Mouse (Mus musculus): ENCODE results near the gene Pfdn6. TPM values are rescaled to one million over a fixed set of nuclear protein-coding genes. Genes with fewer than 3 reads are reported as not detected.
A peak's percentile ranks its signal among the peaks of the same experiment; 100 is the strongest.
"Not testable (repeated sequence)": the region's sequence is repeated elsewhere in the genome, so short reads cannot be mapped to it uniquely, and the experiment has no call there.

Gene Pfdn6
- total RNA-seq (2015; ENCODE audit: low replicate concordance) = 15.9 and 38.0 TPM in 2 replicates
- 22.9 TPM in 2 replicates for total RNA-seq (2017; ENCODE audit: low replicate concordance)

DNA sequence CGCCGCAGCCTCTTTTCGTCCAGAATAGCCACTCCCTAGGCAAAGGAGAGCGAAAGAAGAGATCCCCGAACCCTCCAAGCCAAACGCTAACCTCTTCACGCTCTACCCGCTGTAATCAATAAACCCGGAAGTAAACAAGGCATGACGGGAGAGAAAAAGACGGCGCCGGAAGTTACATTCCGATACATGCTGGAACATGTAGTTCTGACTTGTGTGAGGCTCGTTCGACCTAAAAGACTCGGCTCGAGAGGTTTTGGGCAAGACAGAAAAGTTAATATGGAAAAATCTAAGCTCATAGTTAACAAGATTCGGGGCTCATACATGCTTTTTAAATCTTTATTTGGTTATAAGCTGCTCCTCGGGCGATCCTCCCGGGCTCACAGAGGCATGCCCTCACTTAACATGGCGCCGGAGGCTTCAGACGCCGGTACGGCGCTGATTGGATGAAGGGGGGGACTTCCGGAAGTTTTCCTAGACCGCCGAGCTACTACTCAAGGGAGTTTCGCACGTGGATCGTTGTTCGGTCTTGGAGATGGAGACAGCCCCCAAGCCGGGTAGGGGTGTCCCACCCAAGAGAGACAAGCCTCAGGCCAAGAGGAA lies at the start of gene Pfdn6, which contains the start of gene Wdr46:
Gene Pfdn6, minus strand, starts transcription at position 138 of the 600 bp plus-strand sequence.
Gene Wdr46, plus strand, starts transcription at position 455 of the 600 bp plus-strand sequence.
- peak; percentile 95 for ATAC-seq (replicated peaks; ENCODE audit: low FRiP score, poor library complexity, severe bottlenecking)

DNA sequence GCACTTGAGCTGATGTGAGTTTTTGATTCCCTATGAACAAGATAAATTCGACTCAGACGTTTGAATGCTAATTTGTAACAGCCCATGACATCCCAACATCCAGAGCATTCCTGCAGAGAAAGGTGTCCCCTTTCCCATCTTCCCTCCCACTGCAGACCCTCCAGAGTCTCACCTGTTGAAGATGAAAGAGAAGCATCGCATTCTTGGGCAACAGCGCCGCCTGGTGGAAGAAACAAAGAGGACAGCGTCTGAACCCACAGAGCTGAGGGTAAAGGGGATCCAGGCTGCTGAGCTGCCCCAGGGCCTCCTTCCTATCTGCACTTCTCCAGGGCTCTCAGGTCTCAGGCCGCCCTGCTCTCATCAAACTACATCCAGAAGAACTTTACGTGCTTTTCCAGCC lies 42.0 kb upstream of the Pfdn6 start:
- ATAC-seq (replicated peaks; ENCODE audit: low FRiP score, poor library complexity, severe bottlenecking) = not testable (repeated sequence)

DNA sequence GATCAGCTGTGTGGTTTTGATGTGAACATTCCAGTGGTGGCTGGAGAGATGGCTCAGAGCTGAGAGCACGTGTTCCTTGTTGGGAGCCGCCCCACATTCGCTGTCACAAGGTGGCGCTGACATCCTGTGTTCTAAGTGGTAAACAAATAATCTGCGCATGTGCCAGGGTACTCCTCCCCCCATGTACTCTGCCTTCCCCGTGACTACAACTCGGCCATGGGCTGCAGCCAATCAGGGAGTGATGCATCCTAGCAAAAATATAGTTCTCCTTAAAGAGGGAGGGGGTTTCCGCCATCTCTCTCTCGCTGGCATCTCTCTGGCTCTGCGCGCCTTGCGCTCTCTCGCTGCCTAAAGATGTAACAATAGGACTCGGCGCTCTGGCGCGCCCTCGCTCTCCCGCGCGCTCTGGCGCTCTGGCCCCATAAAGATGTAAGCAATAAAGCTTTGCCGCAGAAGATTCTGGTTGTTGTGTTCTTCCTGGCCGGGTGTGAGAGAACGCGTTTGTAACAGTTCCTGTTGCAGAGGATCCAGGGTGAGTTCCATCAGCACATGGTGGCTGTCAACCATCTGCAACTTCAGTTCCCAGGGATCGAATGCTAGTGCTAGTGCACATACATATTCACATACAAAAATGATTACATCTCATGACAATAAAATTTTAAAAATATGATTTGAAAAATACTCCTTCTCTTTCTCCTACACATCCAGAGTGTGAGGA lies 41.2 kb upstream of the Pfdn6 start:
- ATAC-seq (replicated peaks; ENCODE audit: low FRiP score, poor library complexity, severe bottlenecking) = peak; percentile 84

DNA sequence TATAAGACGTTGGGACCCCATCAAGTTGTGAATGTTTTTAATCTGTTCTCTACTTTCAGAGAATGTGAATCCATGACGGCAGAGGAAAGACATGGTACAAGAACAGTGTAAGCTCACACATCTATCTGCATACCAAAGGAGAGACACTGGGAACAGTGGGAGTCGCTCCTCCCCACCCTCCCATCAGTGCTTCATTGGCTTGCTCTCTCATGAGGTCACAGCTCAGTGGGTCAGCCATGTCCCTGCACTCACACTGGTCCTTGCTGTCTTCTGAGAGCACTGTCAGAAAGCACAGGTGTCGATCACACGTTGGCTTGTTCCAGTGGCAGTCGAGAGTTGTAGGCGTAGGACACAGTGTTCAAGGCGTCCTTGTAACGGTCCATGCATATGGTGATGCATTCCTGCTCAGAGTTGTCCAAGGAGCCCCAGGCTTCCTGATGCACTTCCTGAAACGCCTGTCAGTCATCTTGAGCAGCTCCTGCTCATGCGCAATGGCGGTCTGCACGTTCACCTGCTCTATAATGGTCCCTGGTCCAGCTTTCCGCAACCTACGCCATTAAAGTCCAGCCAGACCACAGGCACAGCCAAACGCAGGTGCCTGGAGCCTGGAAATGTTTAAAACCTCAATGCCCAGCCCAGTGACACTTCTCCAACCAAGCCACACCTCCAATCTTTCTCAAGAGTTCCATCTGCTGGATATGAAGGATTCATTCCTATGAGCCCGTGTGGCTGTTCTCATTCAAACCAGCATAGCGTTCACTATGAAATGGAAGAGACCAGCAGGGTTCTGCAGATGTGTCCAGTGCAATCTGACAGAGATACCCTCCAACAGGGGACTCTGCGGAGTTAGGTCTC lies 40.3 kb upstream of the Pfdn6 start:
- no peak for ATAC-seq (replicated peaks; ENCODE audit: low FRiP score, poor library complexity, severe bottlenecking)

DNA sequence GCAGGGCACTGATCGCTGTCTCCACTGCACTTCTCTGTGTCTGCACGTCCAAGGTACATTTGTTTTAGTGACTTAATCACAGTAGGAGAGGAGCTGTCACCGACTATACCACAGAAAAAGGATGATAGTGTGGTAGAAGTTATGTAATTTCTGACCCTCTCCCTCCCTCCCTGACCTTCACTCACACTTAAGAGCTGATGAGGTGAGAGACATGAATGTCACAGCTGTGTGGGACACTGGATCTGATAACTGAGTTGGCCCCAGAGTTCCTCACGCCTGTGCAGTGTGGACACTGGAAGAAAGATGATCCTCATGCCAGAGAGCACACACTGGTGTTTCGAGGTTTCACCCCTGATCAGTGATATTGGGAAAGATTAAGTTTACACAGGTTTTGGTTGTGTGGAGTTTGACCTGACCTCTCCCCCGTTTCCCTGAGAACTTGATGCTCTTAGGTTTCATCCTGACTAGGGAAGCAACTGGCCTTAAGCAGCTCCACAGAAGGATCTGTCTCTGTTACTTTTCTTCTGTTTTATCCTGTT lies 39.4 kb upstream of the Pfdn6 start:
- no peak for ATAC-seq (replicated peaks; ENCODE audit: low FRiP score, poor library complexity, severe bottlenecking)

DNA sequence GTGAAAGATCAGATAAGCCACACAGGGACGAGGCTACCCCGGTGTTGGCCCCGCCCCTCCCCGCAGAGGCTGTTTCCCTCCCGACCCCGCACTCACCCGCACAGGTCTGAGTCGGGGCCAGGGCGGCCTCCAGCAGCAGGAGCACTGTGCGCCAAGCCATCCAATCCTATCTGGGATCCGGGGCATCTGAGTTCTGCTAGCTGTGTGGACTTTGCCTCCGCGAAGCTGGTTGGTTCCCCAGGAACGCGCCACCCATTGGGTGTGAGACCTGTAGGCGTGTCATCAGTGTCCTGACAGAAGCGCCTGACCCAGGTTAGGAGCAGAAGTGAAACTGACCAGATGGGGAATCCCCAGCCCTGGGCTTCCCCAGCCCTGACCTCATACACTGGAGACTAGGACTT lies 38.5 kb upstream of the Pfdn6 start:
- peak; percentile 75 for ATAC-seq (replicated peaks; ENCODE audit: low FRiP score, poor library complexity, severe bottlenecking)

DNA sequence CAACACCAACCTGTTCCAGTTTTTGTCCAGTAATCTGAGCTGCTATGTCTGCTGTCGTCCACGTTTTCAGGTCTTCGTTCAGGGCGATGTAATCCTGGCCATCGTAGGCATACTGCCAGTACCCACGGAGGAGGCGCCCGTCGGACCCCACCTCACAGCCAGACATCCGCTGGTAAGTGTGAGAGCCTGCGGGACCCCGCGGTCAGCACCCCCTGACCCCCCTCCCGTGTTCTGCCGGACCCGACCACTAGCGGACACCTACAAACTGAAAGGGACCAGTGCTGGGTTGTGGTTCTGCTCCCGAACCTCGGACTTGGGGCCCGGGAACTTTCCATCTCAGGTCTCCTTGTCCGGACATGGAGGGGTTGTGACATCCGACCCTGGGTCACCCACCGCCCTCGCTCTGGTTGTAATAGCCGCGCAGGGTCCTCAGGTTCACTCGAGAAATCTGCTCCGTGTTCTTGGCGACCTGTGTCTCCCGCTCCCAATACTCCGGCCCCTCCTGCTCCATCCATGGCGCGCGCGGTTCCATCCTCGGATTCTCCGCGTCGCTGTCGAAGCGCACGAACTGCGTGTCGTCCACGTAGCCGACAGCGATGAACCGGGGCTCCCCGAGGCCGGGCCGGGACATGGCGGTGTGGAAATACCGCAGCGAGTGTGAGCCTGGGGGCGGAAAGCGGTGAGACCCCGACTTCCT lies 37.9 kb upstream of the Pfdn6 start:
- no peak for ATAC-seq (replicated peaks; ENCODE audit: low FRiP score, poor library complexity, severe bottlenecking)

DNA sequence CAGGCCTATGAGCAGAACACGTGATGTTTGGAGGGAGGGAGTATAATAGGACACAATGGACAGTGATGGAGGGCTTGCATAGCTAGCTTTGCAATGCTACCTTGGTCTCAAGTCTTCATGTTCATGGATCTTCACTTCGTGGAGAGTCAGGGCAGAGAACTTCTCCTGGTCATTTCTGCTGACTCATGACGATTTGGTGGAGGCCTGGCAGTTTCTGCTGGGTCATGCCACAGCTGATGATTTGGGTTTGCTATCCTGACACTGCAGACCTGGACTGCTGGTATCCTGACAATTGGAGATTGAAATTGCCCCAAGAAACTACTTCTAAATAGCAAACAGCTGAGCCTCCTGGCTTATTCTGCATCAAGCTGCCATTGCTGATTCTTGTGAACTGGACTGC lies 33.4 kb upstream of the Pfdn6 start:
- peak; percentile 70 for ATAC-seq (replicated peaks; ENCODE audit: low FRiP score, poor library complexity, severe bottlenecking)

DNA sequence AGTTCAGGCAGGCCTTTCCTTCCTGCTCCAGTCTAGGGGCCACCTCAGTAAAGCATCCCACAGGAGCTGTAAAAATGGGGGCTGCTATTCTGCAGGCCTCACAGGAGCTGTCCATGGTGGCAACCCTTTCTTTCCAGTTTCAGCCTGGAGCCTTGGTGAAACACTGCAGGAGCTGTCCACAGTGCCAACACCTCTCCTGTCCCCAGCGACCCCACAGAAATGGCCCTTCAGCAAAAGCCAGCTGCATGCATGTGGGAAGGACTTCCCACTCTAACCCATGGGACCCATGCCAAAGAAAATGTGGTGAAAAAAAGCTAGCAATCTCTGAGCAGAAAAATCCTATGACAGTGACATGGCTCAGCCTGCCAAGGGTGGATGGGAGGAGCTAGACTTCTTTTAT lies 32.5 kb upstream of the Pfdn6 start:
- ATAC-seq (replicated peaks; ENCODE audit: low FRiP score, poor library complexity, severe bottlenecking) = no peak

DNA sequence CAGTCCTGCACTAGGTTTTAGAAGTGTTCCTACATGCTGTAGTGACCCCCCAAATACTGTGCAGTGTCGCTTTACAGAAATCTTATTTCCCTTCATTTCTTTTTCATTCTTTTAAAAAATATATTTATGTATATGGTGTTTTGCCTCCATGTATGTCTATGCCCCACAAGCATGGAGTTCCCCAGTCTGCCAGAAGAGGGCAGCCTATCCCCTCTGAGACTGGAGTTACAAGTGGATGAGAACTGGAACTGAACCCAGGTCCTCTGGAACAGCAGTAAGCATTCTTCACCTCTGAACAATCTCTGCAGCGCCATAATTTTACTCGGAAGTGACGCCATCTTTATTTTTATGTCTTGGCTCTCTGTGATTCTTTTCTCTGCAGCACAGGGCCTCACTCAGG lies 29.3 kb upstream of the Pfdn6 start:
- no peak for ATAC-seq (replicated peaks; ENCODE audit: low FRiP score, poor library complexity, severe bottlenecking)

DNA sequence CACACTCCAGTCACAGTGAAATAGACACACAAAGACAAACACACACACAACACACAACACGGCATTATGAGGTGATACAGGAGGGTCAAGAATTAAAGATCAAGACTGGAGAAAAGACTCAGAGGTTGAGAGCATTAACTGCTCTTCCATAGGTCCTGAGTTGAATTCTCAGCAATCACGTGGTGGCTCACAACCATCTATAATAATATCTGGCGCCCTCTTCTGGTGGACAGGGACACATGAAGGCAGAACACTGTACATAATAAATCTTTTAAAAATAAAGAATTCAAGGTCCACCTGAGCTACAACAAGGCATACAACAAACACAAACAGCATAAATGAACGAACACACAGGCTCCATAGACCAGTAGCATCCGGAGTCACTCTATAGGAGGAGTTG lies 28.8 kb upstream of the Pfdn6 start:
- ATAC-seq (replicated peaks; ENCODE audit: low FRiP score, poor library complexity, severe bottlenecking) = peak; percentile 17

DNA sequence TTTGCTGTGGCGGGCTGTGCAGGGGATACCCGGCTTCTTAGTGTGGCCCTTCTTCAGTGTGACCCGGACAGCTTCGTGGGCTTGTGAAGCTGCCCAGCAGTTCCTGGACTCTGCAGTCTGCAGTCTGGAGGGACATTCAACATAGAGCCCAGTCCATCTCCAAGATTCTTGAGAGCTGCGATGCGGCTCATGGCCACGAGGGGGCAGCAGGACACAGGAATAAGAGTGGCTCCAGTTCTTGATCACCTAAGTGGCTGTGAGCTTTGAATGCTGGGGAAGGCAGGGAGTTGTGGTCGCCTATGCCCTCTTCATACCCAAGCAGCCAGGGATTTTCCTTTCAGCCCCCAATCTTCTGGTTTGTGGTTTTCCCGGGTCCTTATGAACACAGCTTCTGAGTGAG lies 28.3 kb upstream of the Pfdn6 start:
- ATAC-seq (replicated peaks; ENCODE audit: low FRiP score, poor library complexity, severe bottlenecking) = peak; percentile 88

DNA sequence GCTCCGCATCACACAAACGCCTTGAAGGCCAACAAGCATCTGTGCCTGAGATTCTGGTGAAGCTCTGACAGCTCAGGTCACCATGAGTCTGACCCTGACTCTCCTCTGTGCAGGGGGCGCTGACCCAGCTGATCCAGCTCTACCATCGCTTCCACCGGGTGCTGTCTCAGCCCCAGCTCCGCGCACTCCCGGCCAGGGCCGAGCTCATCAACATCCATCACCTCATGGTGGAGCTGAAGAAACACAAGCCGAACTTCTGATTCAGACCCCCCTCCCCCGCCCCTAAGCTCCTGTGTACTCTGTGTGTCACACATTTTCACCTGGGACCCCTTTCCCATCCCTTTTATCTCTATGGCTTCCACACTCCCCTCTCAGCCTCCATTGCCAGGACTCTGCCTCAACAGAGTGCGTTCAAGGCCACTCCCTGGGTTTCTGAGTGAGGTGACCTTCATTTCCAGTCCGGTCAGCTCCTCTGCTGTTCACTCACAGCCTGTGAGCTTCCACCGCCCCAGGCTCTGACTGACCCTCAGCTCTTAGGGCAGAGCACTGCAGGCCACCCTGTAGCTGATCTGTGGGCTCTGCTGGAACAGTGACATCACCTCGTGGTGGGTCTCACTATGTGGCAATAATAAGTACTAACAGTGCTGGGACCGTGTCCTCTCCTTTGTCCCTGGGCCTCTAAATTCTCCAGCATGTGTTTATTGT lies 25.9 kb upstream of the Pfdn6 start:
- ATAC-seq (replicated peaks; ENCODE audit: low FRiP score, poor library complexity, severe bottlenecking) = no peak

DNA sequence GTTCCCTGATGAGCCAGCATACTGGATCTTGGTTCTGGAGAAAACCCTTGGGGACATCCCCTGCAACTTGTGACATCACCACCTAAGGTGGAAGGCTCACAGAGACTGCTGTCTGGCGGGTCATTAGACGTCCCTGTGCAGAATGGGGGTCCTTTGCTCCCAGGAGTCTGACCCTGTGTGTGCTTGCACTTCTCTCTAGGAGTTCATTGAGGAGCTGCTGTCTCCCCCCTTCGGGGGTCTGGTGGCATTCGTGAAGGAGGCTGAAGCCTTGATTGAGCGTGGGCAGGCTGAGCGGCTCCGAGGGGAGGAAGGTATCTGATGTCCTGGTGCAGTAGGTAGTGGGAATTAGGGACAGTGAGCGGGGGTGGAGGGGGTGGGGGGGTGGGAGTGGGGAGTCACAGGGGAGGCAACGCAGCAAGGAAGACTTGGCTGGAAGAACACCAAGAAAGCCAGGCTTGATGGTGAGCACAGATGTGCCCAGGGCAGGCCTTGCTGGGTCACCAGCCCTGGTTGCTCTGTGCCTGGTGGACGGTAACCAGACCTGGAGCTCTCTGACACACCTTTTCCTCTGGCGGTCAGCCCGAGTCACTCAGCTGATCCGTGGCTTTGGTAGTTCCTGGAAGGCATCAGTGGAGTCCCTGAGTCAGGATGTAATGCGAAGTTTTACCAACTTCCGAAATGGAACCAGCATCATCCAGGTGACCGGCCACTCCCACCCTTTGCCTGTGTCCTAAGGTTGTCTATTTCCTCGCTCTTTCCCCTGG lies 25.1 kb upstream of the Pfdn6 start:
- no peak for ATAC-seq (replicated peaks; ENCODE audit: low FRiP score, poor library complexity, severe bottlenecking)

DNA sequence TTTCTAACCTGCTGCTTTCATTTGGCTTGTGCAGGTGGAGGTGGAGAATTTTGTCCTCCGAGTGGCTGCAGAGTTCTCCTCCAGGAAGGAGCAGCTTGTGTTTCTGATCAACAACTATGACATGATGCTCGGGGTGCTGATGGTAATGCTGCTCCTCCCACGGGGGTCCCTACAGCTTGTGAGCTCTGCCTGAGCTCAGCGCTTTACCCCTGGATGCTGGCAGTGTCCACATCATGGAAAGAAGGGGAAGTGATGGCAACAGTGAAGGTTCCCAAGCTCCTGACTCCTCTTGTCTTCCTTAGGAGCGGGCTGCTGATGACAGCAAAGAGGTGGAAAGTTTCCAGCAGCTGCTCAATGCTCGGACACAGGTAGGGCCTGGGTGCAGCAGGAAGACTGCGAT lies 22.7 kb upstream of the Pfdn6 start:
- ATAC-seq (replicated peaks; ENCODE audit: low FRiP score, poor library complexity, severe bottlenecking) = no peak

DNA sequence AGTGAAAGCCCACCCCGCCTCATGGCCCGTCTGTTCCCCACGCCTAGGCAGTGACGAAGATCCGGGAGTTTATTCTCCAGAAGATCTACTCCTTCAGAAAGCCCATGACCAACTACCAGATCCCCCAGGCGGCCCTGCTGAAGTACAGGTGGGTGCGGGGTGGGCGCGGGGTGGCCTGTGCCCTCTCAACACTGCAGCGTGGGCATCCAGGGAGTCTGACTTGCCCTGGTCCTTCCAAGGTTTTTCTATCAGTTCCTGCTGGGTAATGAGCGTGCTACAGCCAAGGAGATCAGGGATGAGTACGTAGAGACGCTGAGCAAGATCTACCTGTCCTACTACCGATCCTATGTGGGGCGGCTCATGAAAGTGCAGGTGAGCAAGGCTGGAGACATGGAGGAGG lies 19.8 kb upstream of the Pfdn6 start:
- no peak for ATAC-seq (replicated peaks; ENCODE audit: low FRiP score, poor library complexity, severe bottlenecking)

DNA sequence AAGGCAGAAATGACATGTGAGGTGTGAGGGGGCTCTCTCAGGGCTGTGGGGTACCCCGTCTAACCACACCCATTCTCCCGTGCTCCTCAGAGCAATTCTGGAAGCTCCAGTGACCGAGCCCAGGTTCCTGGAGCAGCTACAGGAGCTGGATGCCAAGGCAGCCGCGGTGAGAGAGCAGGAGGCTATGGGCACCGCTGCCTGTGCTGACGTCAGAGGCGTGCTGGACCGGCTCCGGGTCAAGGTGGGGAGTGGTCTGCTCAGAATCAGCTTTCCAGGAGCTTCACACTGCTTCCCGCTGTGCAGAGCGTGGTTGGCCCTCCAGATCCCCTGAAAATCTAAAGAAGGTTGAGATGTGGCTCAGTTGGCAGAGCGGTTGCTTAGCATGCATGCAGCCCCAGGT lies 19.0 kb upstream of the Pfdn6 start:
- ATAC-seq (replicated peaks; ENCODE audit: low FRiP score, poor library complexity, severe bottlenecking) = no peak

DNA sequence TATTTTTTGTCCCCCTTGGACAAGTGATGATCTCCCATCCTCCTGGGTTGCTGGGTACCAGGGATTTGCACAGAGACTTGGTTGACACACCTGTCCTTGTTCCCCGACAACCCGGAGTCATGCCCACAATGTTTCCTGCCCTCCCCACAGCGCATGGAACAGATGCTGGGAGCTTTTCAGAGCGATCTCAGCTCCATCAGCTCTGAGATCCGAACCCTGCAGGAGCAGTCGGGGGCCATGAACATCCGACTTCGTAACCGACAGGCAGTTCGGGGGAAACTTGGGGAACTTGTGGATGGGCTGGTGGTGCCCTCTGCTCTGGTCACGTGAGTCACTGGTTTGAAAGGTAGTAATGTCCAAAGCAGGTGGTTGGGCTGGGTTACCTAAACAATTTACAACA lies 18.3 kb upstream of the Pfdn6 start:
- ATAC-seq (replicated peaks; ENCODE audit: low FRiP score, poor library complexity, severe bottlenecking) = no peak

DNA sequence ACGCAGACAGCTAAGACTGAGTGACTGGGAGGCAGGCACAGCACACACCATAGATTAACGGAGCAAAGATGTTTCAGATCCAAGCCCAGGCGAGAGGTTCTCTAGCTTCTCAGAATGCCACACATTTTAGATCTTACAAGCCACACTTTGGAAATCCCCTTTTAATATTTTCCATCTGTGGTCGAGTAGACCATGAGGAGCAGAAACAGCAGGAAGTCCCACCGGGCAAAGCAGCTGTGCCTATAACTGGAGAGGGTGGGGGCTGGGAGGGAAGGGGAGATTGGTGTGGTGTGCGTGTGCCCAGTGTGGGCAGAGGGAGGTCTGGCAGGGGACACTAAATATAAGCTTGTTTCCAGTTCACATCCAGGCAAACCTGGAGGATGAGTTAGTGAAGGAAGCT lies 17.4 kb upstream of the Pfdn6 start:
- no peak for ATAC-seq (replicated peaks; ENCODE audit: low FRiP score, poor library complexity, severe bottlenecking)
